8 mouse cellular contexts compared by ENCODE assay signal in the genomic region with DNA sequence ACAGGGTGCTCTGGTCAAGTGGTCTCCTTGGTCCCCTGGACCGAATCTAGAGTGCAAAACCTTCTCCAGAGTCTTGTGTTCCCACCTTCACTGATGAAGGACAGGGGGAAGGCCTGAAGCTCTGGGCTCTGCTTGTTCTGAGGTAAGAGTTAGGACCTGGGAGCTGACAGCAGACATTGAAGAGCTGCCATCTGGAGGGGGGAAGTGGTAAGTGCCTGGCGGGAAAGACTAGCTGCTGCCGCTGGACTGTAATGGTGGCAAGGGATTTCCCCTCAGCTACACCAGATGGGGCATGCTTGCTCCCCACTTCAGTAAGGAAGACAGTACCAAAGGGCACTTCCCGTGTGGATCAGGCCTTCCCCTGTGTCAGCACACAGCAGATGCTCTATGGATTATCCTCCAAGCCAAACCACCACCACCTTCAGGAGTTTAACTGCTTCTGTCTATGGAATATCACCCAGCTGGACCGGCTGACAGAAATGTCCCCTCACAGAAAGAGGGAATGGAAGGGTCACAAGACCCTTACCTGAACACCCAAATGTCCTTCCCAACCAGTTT. TPM values are rescaled to one million over a fixed set of nuclear protein-coding genes. Genes with fewer than 3 reads are reported as not detected.
DNase-seq lines count a peak whose midpoint lies in the region; ATAC-seq and TF ChIP-seq lines count a peak whose summit lies in the region.

No protein-coding gene starts in this region.

- no peak for TF ChIP-seq POLR2A in cortical plate, adult 2 months (IDR thresholded peaks at IDR 0.05; ENCODE audit: extremely low read depth, insufficient read depth, low read length)

- intact Hi-C loops in left cerebral cortex, postnatal 10 days (cut with DNase I), result loop anchor here (5.0 kb wide), 1 partner anchor 140 kb away; no protein-coding TSS in a partner anchor

- 0 out of 2 replicates have a peak, but pooled peaks have one; percentile 28 for ATAC-seq in intestine, embryonic 14.5 days (replicated peaks; ENCODE audit: low FRiP score, low TSS enrichment, low read depth)

- peak; percentile 62 to 84 for DNase-seq in adrenal gland, adult (ENCODE audit: inconsistent age in 2 of 2, low spot score in 1 of 2)
- peak; percentile 55 for DNase-seq in gastrocnemius, postnatal 25 days
- peak; percentile 63 for DNase-seq in intestine, embryonic 14.5 days (ENCODE audit: low spot score)
- peak; percentile 66 to 71 for DNase-seq in left cerebral cortex, postnatal 10 days (ENCODE audit: extremely low spot score in 1 of 2, low spot score in 2 of 2)
- peak; percentile 67 to 76 for DNase-seq in right cerebral cortex, postnatal 10 days (ENCODE audit: low spot score in 2 of 2)
- peak; percentile 73 for DNase-seq in yolk sac, embryonic 10.5 days (ENCODE audit: low spot score)

- WGBS in intestine, embryonic 14.5 days, result 37% methylated on average over 5 of the region's 5 CpGs

- no peaks in the 10 kb centered on the region for H3K36me3 ChIP-seq in intestine, embryonic 14.5 days (ENCODE audit: control insufficient read depth, insufficient read depth, low read length)
- H3K36me3 ChIP-seq in megakaryocyte, embryonic 14.5 days (replicated peaks; ENCODE audit: low read length), result no peaks in the 10 kb centered on the region

- H3K27me3 ChIP-seq in intestine, embryonic 14.5 days (replicated peaks; ENCODE audit: control insufficient read depth, insufficient read depth, low read length), result no peaks in the 10 kb centered on the region
- H3K27me3 ChIP-seq in megakaryocyte, embryonic 14.5 days (replicated peaks), result peaks cover 12% of the 10 kb centered on the region

- H3K27ac ChIP-seq in cortical plate, adult 2 months (ENCODE audit: insufficient read depth, low read length), result no peak overlapping the region
- no peak overlapping the region for H3K27ac ChIP-seq in intestine, embryonic 14.5 days (ENCODE audit: low read depth)

- no peaks in the 10 kb centered on the region for H3K9me3 ChIP-seq in intestine, embryonic 14.5 days (ENCODE audit: control insufficient read depth, low read length)
- no peaks in the 10 kb centered on the region for H3K9me3 ChIP-seq in megakaryocyte, embryonic 14.5 days

- no peak overlapping the region for H3K4me2 ChIP-seq in intestine, embryonic 14.5 days (ENCODE audit: low read length)

- H3K9ac ChIP-seq in intestine, embryonic 14.5 days (ENCODE audit: low read length), result no peak overlapping the region

- peak; percentile 73 for TF ChIP-seq CTCF in cortical plate, adult 2 months (IDR thresholded peaks at IDR 0.05; ENCODE audit: extremely low read depth, insufficient read depth, low read length)

- no peak overlapping the region for H3K4me3 ChIP-seq in cortical plate, adult 2 months (ENCODE audit: insufficient read depth, low read length)
- H3K4me3 ChIP-seq in intestine, embryonic 14.5 days (ENCODE audit: low read depth, low read length), result no peak overlapping the region
- H3K4me3 ChIP-seq in megakaryocyte, embryonic 14.5 days (replicated peaks), result peak overlapping the region; percentile 42

- H3K4me1 ChIP-seq in cortical plate, adult 2 months (ENCODE audit: control insufficient read depth, insufficient read depth, low read length), result no peaks in the 10 kb centered on the region
- H3K4me1 ChIP-seq in intestine, embryonic 14.5 days (replicated peaks; ENCODE audit: control insufficient read depth, insufficient read depth, low read length), result peaks cover 5% of the 10 kb centered on the region; the same call in 1 of the 2 replicates
- H3K4me1 ChIP-seq in megakaryocyte, embryonic 14.5 days, result peaks cover 26% of the 10 kb centered on the region

RNA-seq across cellular contexts. Expression of gene Plg, which starts 11.0 kb away (rescaled TPM):
- polyA plus RNA-seq in cortical plate, adult 2 months (2012; rRNA removed), result 0.10 and 0.13 TPM in 2 replicates
- not detected for total RNA-seq in gastrocnemius, postnatal 25 days (2021)
- polyA plus RNA-seq in intestine, embryonic 14.5 days (2014; fragmentation: Nextera tagmentation; extraction: Ambion mirVana), result 0.82 and 0.88 TPM in 2 replicates
- not detected for total RNA-seq in left cerebral cortex, postnatal 10 days (2021)
- polyA plus RNA-seq in megakaryocyte, embryonic 14.5 days (2012; ENCODE audit: insufficient read depth, low replicate concordance), result not detected in 2 replicates

RNA-seq across cellular contexts. Expression of gene Map3k4, which starts 48.9 kb away (rescaled TPM):
- 25.4 and 28.1 TPM in 2 replicates for polyA plus RNA-seq in cortical plate, adult 2 months (2012; rRNA removed)
- 10 to 100 TPM; 25.5 to 25.7 TPM for total RNA-seq in gastrocnemius, postnatal 25 days (2021)
- 42.6 and 46.8 TPM in 2 replicates for polyA plus RNA-seq in intestine, embryonic 14.5 days (2014; fragmentation: Nextera tagmentation; extraction: Ambion mirVana)
- total RNA-seq in left cerebral cortex, postnatal 10 days (2021), result 10 to 100 TPM; 32.9 to 33.9 TPM
- polyA plus RNA-seq in megakaryocyte, embryonic 14.5 days (2012; ENCODE audit: insufficient read depth, low replicate concordance), result 4.9 and 34.0 TPM in 2 replicates
